Mouse (Mus musculus) layer of hippocampus, adult 8-10 months (tissue): ENCODE results near the gene Iqsec1. TPM values are rescaled to one million over a fixed set of nuclear protein-coding genes. Genes with fewer than 3 reads are reported as not detected.

Experiments used
- DNase-seq, 2 experiments: peaks; one replicate each; pipeline ENCODE4 v3.0.0; 2022; ENCODE audit warnings: low spot score in 2 of 2
- total RNA-seq, 4 experiments: library from RNA; stranded (reverse); gene quantifications; 2 replicates each; pipeline ENCODE4 v1.2.4; 2022

Iqsec1 gene
- 100 to 1,000 TPM; 262 to 273 (median 267) TPM for total RNA-seq

GRCm38 (mm10) chr6:90988648-90989317, at the start of gene Iqsec1:
TSS of gene Iqsec1 (minus strand) at chr6:90988685.
- peak; percentile 72 to 78 for DNase-seq

DNA sequence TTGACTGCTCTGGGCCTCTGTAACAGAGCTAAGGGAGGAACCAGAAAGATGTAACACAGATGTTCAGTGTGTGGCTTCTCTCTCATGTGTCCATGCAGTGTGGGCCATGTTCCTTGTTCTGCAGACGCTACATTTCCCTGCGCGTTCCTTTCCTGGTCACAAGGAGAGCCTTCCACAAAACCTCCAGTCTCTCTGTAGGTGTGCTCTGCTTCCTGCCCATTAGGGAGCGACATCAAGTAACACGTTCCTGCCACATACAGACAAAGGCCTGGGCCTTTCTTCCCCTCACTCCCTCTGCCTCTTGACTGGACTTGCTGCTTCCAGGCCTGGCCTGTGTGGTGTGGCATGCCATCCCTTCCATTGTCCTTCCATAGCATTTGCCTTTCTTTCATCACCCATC, 39.8 kb upstream of the Iqsec1 start:
- no peak for DNase-seq

- no peak for DNase-seq
These were observed 32.3 kb upstream of the Iqsec1 start for GRCm38 (mm10) chr6:91020810-91021209.

- no peak for DNase-seq
These were observed 28.2 kb upstream of the Iqsec1 start for GRCm38 (mm10) chr6:91016600-91017230.

- no peak for DNase-seq
These were observed 25.9 kb upstream of the Iqsec1 start for GRCm38 (mm10) chr6:91014198-91014958.

DNA sequence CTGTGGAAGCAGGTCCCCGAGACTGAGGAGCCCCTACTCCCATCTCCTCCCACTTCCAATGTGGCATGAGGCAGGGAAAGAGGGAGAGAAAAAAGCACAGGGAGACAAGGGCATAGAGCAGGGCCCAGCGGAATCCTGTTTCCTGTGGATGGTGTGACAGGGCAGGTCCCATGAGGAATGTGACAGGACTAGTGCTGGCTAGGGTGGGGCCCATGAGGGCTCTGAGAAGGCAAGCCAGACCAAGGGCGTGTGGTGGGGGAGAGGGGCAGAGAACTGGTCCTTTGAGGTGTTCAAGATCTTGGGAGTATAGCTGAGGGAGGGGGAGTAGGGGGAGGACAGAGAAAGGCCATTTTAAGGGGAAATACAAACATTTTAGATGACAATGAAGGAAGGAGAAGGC, 24.0 kb upstream of the Iqsec1 start:
- DNase-seq: no peak

DNA sequence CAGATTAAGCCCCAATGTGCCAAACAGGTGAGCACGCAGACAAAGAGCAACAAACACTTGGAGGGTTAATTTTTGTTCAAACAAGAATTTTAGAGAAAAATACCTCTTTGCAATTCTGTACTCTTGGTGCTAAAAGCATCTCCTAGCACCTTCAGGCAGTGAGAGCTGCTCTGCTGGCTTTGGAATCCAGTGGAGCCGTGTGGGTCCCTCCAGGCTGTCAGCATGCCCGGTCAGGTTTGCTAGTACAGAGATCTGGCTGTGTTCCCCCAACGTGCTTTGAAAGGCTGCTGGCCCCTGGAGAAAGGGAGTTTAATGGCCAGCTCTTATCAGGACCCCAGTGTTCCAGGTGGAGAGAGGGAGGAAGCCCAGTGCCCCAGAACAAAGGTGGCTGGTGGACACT, 23.1 kb upstream of the Iqsec1 start:
- no peak for DNase-seq

DNA sequence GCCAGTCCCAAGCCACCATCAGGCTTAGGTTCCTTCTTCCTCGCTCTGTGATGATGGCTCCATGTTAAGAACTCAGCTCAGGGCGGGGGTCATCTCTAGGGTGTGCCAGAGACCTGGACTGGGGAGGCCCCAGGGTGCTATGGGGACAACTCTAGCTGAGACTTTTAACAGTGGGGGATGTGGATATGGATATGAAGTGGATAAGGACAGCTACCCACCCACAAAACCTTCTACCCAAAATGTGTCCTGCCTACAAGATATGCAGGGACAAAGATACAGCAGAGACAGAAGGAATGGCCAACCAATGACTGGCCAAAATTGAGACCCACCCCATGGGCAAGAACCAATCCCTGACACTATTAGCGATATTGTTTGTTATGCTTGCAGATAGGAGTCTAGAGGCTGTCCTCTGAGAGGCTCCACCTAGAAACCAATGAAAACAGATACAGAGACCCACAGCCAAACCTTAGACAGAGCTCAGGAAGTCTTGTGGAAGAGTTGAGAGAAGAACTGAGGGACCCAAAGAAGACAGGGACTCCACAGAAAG, 19.9 kb upstream of the Iqsec1 start:
- no peak for DNase-seq

DNA sequence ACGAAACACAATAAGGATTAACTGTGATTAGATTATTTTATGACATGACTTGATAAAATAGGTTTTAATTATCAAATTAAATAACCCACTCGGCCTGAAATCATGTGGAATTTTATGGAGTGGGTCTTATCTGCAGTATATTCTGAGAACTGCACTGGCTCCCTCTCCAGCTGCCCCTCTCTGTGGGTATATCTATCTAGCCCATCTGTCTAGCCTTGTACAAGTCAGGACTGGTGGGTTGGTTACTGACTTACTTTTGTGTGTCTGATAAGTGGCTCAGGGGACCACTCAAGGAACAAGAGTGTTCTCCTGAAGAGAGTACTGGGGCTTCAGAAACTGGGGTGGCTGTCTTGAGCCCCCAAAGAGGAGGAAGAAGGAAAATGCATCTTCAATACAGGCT, 18.7 kb upstream of the Iqsec1 start:
- no peak for DNase-seq

- no peak for DNase-seq
These were observed 15.7 kb upstream of the Iqsec1 start for GRCm38 (mm10) chr6:91004157-91004556.

DNA sequence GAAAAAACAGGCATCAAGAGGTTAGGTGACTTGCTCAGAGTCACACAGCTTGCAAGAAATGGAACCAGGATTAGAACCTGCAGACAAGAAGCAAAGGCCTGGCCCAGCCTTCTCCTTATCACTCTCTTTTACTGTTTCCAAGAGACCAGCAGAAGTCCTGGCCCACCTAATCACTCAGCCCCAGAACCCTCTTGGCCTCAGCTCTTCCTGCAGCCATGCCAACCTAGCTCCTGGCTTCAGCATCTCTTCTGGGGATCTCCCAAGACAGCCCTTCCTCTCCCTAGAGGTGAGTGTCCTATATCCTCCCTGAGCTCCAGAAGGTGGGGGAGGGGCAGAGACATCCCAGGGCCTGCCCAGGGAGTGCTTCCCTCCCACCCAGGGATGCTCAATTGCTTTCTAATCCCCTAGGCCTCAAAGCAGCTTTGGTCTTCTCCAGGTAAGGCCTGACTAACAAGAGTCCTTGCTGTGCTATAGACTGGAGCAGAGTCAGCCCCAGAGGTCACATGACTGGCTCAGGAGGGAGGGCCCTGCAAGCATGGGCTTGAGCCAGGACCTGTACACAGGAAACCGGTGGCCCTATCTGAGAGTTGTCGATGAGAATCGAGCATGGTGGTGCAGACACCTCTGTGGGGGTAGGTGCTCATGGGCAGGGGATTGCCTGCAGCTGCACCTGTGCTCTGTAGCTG, 15.0 kb upstream of the Iqsec1 start:
- DNase-seq: no peak

DNA sequence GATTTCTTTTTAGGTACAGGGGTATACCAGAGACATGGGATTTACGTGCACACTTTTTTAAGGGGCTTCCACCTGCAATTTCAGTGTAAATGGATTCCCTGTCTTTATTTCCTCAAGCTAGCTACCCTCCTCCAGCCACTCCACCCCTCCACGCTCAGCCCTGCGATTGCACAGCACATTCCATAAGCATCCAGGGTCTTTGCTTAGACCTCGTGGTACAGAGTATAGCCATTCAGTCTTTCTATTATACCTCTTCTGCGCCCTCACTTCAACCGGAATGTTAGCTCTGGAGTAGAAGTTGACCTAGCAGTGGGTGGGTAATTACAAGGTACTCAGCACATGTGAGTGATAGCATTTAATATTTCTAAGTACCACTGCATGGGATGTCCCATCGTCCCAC, 13.1 kb upstream of the Iqsec1 start:
- DNase-seq: no peak

DNA sequence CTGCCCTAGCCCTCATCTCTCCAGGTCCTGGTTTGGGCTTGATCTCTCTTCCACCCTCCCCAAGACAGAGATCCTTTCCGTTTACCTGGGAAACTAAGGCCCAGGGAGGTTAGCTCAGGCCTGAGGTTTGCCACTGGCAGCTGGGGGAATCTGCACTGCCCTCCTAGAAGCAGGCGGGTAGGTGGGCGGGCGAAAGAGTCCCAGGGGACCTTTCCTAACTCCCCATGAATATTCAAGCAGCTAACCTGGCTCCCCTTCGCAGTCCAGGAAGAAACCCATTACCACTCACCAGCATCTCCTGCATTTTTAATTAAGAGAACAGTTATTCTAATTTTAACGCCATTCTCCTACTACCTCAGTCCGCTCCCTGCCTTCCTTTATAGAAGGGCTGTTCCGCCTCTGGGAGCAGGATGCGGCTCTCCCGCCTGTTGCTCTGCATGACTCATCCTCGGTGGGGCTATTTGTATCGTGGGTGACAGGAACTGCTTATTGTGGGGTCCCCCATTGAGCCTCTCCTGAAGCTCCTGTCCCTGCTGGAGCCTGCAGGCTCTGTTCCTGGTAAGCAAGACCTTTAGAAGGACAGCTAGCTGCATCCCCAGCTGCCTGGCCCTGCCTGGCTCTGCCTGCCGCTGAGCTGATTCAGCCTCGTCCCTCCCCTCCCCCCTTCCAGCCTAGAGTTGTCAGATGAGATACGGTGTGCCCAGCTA, 12.5 kb upstream of the Iqsec1 start:
- DNase-seq: peak; percentile 56 to 57

GRCm38 (mm10) chr6:90999176-90999575, 10.7 kb upstream of the Iqsec1 start:
- DNase-seq: no peak

DNA sequence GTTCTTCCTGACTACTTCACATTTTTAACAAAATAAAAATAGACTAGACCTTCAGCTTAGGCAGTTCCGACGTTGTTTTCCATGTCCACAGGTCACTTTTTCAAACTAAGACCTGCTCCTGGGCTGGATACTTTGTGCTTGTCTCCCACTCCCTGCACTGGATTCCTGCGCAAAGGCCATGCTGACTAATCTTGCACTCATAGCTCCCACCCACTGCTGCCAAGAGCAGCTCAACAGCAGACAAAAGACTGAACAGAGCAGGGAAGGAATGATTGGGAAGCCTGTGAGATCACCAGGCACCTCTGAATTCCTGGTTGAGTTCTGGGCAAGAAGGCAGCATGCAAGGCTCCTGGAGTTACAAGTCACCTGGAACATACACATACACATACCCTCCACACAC, 8.5 kb upstream of the Iqsec1 start:
- DNase-seq: no peak

DNA sequence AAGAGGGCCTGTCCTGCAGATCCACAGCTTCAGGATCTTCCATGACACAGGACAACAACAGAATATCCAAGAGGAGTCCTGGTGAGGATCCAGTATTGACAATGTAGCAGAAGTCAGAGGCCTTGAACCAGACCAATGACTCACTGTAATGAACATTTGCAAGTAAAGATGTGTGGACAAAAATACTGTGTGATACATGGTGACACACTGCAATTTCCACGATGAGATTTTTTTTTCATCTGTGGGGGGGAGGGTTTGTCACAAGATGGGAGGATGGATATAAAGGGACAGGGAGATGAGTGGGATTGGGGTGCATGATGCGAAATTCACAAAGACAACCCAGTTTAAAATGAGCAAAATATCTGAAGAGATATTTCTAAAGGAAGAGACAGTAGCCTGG, 7.7 kb upstream of the Iqsec1 start:
- no peak for DNase-seq

GRCm38 (mm10) chr6:90988299-90988625, 223 bp downstream of the Iqsec1 start:
- no peak for DNase-seq

DNA sequence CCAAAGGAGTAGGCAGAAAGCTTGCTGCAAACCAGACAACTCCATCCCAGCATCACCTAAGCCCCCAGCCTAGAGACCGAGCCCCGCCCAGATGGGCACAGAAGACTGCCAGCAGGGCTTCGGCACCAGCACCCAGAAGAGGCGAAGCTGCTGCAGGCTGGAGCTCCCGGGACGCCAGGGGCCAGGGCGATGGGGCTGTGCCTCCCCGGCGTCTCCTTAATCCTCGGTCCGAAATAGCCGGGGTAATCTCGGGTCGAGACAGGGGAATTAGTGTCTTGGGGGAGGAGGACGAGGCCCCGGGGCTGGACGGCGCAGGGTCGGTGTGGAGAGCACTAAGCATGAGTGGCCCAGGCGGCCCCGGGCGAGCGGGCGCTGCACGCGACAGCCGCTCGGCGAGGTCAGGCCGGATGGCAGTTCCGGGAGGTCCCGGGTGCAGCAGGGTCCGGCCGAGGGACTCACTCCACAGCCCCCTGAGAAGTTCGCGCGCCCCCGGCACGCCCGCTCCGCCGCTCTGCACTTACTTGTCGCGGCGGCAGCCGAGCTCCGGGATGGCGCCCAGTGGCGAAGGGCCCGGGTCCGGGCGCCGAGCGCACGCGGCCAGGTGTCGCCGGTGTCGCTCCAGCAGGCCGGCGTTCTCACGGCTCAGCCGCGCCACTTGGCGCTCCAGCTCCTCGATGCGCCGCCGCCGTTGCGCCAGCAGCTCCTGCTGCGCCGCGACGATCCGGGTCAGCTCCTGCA, 755 bp downstream of the Iqsec1 start:
- DNase-seq: peak in 1 of 2 experiments; percentile 8

GRCm38 (mm10) chr6:90984101-90984500, 4.4 kb downstream of the Iqsec1 start:
- DNase-seq: peak in 1 of 2 experiments; percentile 19

DNA sequence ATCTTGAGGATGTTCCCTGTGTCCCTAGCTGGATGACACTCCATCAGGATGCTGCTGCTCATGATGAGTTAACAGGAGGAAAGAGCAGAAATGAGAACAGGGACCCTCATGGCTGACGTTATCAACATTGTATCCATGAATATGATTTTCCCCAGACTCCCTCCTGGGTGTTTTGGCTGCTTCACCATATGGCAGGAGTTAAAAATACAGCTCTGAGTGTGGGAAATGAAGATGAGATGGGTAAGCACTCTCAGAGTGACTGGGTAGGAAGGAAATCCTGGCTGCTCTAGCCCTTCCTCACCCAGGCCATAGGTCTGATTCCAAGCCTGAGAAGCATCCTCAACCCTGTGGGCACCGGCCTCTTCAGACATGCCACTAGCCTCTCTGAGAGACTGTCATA, 14.2 kb downstream of the Iqsec1 start:
- peak in 1 of 2 experiments; percentile 14 for DNase-seq
